Mouse (Mus musculus) splenic B cell, adult 2 months (primary cell): ENCODE measurements around the gene Zzz3.

ENCODE experiments used
- DNase-seq: peaks from one replicate; pipeline ENCODE4 v3.0.0-alpha.2; 2011; ENCODE audit warnings: low read depth, low spot score
- H3K27me3 ChIP-seq: 2 replicates; pipeline ENCODE4 v1.6.1; 2012; ENCODE audit warnings: mild to moderate bottlenecking, low read length, moderate library complexity, mixed read lengths; ENCODE audit not compliant: control insufficient read depth, poor library complexity, insufficient read depth, severe bottlenecking
- H3K36me3 ChIP-seq: 2 replicates; pipeline ENCODE4 v1.6.1; 2012; ENCODE audit warnings: mild to moderate bottlenecking, low read length, moderate library complexity, mixed read lengths; ENCODE audit not compliant: control insufficient read depth, poor library complexity, insufficient read depth, severe bottlenecking

Zzz3 gene

GRCm38 (mm10) chr3:152484206-152484605 lies 88.9 kb downstream of the Zzz3 start:
- no peaks in the 10 kb centered on the region for H3K36me3 ChIP-seq
- DNase-seq, result no peak

GRCm38 (mm10) chr3:152488964-152489363 lies 93.7 kb downstream of the Zzz3 start:
- no peaks in the 10 kb centered on the region for H3K36me3 ChIP-seq
- no peak for DNase-seq
- no peaks in the 10 kb centered on the region for H3K27me3 ChIP-seq

More at GRCm38 (mm10) chr3:152484206-152484605, 88.9 kb downstream of the Zzz3 start:
- H3K27me3 ChIP-seq, result no peaks in the 10 kb centered on the region

- H3K27me3 ChIP-seq, result no peaks in the 10 kb centered on the region
- no peak for DNase-seq
- H3K36me3 ChIP-seq, result no peaks in the 10 kb centered on the region
These were observed 95.2 kb downstream of the Zzz3 start for GRCm38 (mm10) chr3:152490423-152490822.

GRCm38 (mm10) chr3:152492241-152492640 lies 97.0 kb downstream of the Zzz3 start:
- DNase-seq, result no peak
- Histone ChIP-seq H3K27me3 (no peaks in the 10 kb centered on the region), H3K36me3 (no peaks in the 10 kb centered on the region)

- Histone ChIP-seq H3K36me3 (no peaks in the 10 kb centered on the region), H3K27me3 (no peaks in the 10 kb centered on the region)
- DNase-seq, result no peak
These were observed 98.5 kb downstream of the Zzz3 start for GRCm38 (mm10) chr3:152493813-152494212.

- H3K27me3 ChIP-seq, result no peaks in the 10 kb centered on the region
- no peak for DNase-seq
- no peaks in the 10 kb centered on the region for H3K36me3 ChIP-seq
These were observed 99.5 kb downstream of the Zzz3 start for GRCm38 (mm10) chr3:152494667-152495360.

- Histone ChIP-seq H3K27me3 (no peaks in the 10 kb centered on the region), H3K36me3 (no peaks in the 10 kb centered on the region)
- no peak for DNase-seq
These were observed 100.2 kb downstream of the Zzz3 start for GRCm38 (mm10) chr3:152495415-152495898.

- H3K36me3 ChIP-seq, result no peaks in the 10 kb centered on the region
- no peak for DNase-seq
- no peaks in the 10 kb centered on the region for H3K27me3 ChIP-seq
These were observed 101.8 kb downstream of the Zzz3 start for GRCm38 (mm10) chr3:152497084-152497483.

- DNase-seq, result no peak
- Histone ChIP-seq H3K27me3 (no peaks in the 10 kb centered on the region), H3K36me3 (no peaks in the 10 kb centered on the region)
These were observed 102.6 kb downstream of the Zzz3 start for GRCm38 (mm10) chr3:152497842-152498241.

- no peaks in the 10 kb centered on the region for H3K36me3 ChIP-seq
- DNase-seq, result no peak
- H3K27me3 ChIP-seq, result no peaks in the 10 kb centered on the region
These were observed 103.9 kb downstream of the Zzz3 start for GRCm38 (mm10) chr3:152498968-152499696.

- DNase-seq, result no peak
- H3K36me3 ChIP-seq, result no peaks in the 10 kb centered on the region
- H3K27me3 ChIP-seq, result no peaks in the 10 kb centered on the region
These were observed 112.6 kb downstream of the Zzz3 start for GRCm38 (mm10) chr3:152507900-152508299.

- Histone ChIP-seq H3K27me3 (no peaks in the 10 kb centered on the region), H3K36me3 (no peaks in the 10 kb centered on the region)
- no peak for DNase-seq
These were observed 113.2 kb downstream of the Zzz3 start for GRCm38 (mm10) chr3:152508419-152508993.

- H3K27me3 ChIP-seq, result no peaks in the 10 kb centered on the region
- DNase-seq, result no peak
- H3K36me3 ChIP-seq, result no peaks in the 10 kb centered on the region
These were observed 114.0 kb downstream of the Zzz3 start for GRCm38 (mm10) chr3:152509268-152509667.
